Mouse (Mus musculus) stomach, embryonic 16.5 days (tissue): ENCODE measurements around the gene Abca9. TPM values are rescaled to one million over a fixed set of nuclear protein-coding genes. Genes with fewer than 3 reads are reported as not detected.

Experiments used
- ATAC-seq: fragments of 200-750 bp; cut with Nextera tagmentation; 2 replicates; pipeline ENCODE4 v1.8.0; 2017; ENCODE audit warnings: moderate number of reproducible peaks, moderate TSS enrichment; ENCODE audit not compliant: insufficient read depth, low FRiP score
- H3K27ac ChIP-seq: fragments of 300-500 bp; sonication (generic); 2 replicates; pipeline ENCODE4 v1.5.1; 2014; ENCODE audit warnings: low read length
- H3K27me3 ChIP-seq: fragments of 300-500 bp; sonication (generic); 2 replicates; pipeline ENCODE4 v1.6.1; 2014; ENCODE audit warnings: low read length, control low read depth, mixed read lengths; ENCODE audit not compliant: control insufficient read depth, insufficient read depth
- H3K36me3 ChIP-seq: fragments of 300-500 bp; sonication (generic); 2 replicates; pipeline ENCODE4 v1.6.1; 2014; ENCODE audit warnings: low read length; ENCODE audit not compliant: control insufficient read depth, insufficient read depth
- H3K4me1 ChIP-seq: fragments of 300-500 bp; sonication (generic); 2 replicates; pipeline ENCODE4 v1.6.1; 2014; ENCODE audit warnings: low read length, control low read depth, mixed read lengths; ENCODE audit not compliant: control insufficient read depth, insufficient read depth
- H3K4me2 ChIP-seq: fragments of 300-500 bp; sonication (generic); 2 replicates; pipeline ENCODE4 v1.6.1; 2014; ENCODE audit warnings: low read depth, low read length, mixed read lengths
- H3K4me3 ChIP-seq: fragments of 300-500 bp; sonication (generic); replicated peaks from 2 replicates; pipeline ENCODE4 v1.5.1; 2014; ENCODE audit warnings: mild to moderate bottlenecking, low read length
- H3K9ac ChIP-seq: fragments of 300-500 bp; sonication (generic); 2 replicates; pipeline ENCODE4 v1.6.1; 2014; ENCODE audit warnings: low read length
- H3K9me3 ChIP-seq: fragments of 300-500 bp; sonication (generic); replicated peaks from 2 replicates; pipeline ENCODE4 v1.6.1; 2016; ENCODE audit warnings: low read length, control low read depth; ENCODE audit not compliant: control insufficient read depth
- WGBS: fragments of 180-500 bp; shearing (Covaris S2); extraction: QIAGEN DNeasy Blood & Tissue Kit; methylation state at CpG from one replicate; pipeline ENCODE4 v1.1.7; 2014; 5-methylcytosine and 5-hydroxymethylcytosine counted together
- polyA plus RNA-seq: library from polyadenylated mRNA; unstranded; fragments of >200 nt; fragmentation: Nextera tagmentation; extraction: Ambion mirVana; gene quantifications from 2 replicates; pipeline ENCODE4 v1.2.1, GENCODE M21; 2015

Abca9 gene
- polyA plus RNA-seq, 1 experiment from 2014 or later: 3.2 TPM

GRCm38 (mm10) chr11:110157059-110157458 lies 10.9 kb downstream of the Abca9 start:
- Histone ChIP-seq H3K36me3 (no peaks in the 10 kb centered on the region), H3K27me3 (no peaks in the 10 kb centered on the region), H3K9me3 (no peaks in the 10 kb centered on the region), H3K27ac (no peak overlapping the region), H3K9ac (no peak overlapping the region), H3K4me1 (no peaks in the 10 kb centered on the region), H3K4me2 (no peak overlapping the region), H3K4me3 (no peak overlapping the region)
- 58% methylated on average over 6 of the region's 6 CpGs for WGBS
- no peak for ATAC-seq

- 92% methylated on average over 11 of the region's 11 CpGs for WGBS
- Histone ChIP-seq H3K27ac (no peak overlapping the region), H3K4me2 (no peak overlapping the region), H3K9me3 (no peaks in the 10 kb centered on the region), H3K4me1 (no peaks in the 10 kb centered on the region), H3K36me3 (no peaks in the 10 kb centered on the region), H3K27me3 (no peaks in the 10 kb centered on the region), H3K9ac (no peak overlapping the region), H3K4me3 (no peak overlapping the region)
- no peak for ATAC-seq
Observed at GRCm38 (mm10) chr11:110155985-110156384, 12.0 kb downstream of the Abca9 start.

- WGBS: 92% methylated on average over 5 of the region's 5 CpGs
- H3K4me2 ChIP-seq: no peak overlapping the region
- H3K36me3 ChIP-seq: no peaks in the 10 kb centered on the region
- H3K27me3 ChIP-seq: no peaks in the 10 kb centered on the region
- no peaks in the 10 kb centered on the region for H3K4me1 ChIP-seq
- H3K9me3 ChIP-seq: no peaks in the 10 kb centered on the region
- H3K4me3 ChIP-seq: no peak overlapping the region
- H3K9ac ChIP-seq: no peak overlapping the region
- ATAC-seq: no peak
- no peak overlapping the region for H3K27ac ChIP-seq
Observed at GRCm38 (mm10) chr11:110147640-110148039, 20.4 kb downstream of the Abca9 start.

- Histone ChIP-seq H3K4me3 (no peak overlapping the region), H3K27me3 (no peaks in the 10 kb centered on the region), H3K36me3 (no peaks in the 10 kb centered on the region), H3K4me1 (no peaks in the 10 kb centered on the region), H3K4me2 (no peak overlapping the region), H3K9ac (no peak overlapping the region), H3K9me3 (no peaks in the 10 kb centered on the region), H3K27ac (no peak overlapping the region)
- ATAC-seq: no peak
- 80% methylated on average over 11 of the region's 11 CpGs for WGBS
Observed at GRCm38 (mm10) chr11:110145421-110145820, 22.6 kb downstream of the Abca9 start.

GRCm38 (mm10) chr11:110130760-110131159 lies 37.2 kb downstream of the Abca9 start:
- H3K9me3 ChIP-seq: no peaks in the 10 kb centered on the region
- no peaks in the 10 kb centered on the region for H3K36me3 ChIP-seq
- no peak overlapping the region for H3K9ac ChIP-seq
- no peak overlapping the region for H3K4me3 ChIP-seq
- H3K27me3 ChIP-seq: no peaks in the 10 kb centered on the region
- no peaks in the 10 kb centered on the region for H3K4me1 ChIP-seq
- no peak overlapping the region for H3K4me2 ChIP-seq
- WGBS: 74% methylated on average over 5 of the region's 5 CpGs
- H3K27ac ChIP-seq: no peak overlapping the region
- no peak for ATAC-seq

GRCm38 (mm10) chr11:110111137-110111536 lies 56.9 kb downstream of the Abca9 start:
- no peak overlapping the region for H3K4me3 ChIP-seq
- no peak overlapping the region for H3K27ac ChIP-seq
- H3K36me3 ChIP-seq: no peaks in the 10 kb centered on the region
- no peak for ATAC-seq
- no peak overlapping the region for H3K9ac ChIP-seq
- no peaks in the 10 kb centered on the region for H3K4me1 ChIP-seq
- H3K4me2 ChIP-seq: no peak overlapping the region
- H3K9me3 ChIP-seq: no peaks in the 10 kb centered on the region
- H3K27me3 ChIP-seq: no peaks in the 10 kb centered on the region
- WGBS: 54% methylated on average over 4 of the region's 4 CpGs

GRCm38 (mm10) chr11:110101437-110101836 lies 66.6 kb downstream of the Abca9 start:
- H3K9me3 ChIP-seq: no peaks in the 10 kb centered on the region
- H3K27me3 ChIP-seq: no peaks in the 10 kb centered on the region
- no peak overlapping the region for H3K9ac ChIP-seq
- H3K27ac ChIP-seq: no peak overlapping the region
- H3K4me3 ChIP-seq: no peak overlapping the region
- no peaks in the 10 kb centered on the region for H3K36me3 ChIP-seq
- ATAC-seq: no peak
- WGBS: 59% methylated on average over 7 of the region's 7 CpGs
- H3K4me1 ChIP-seq: no peaks in the 10 kb centered on the region
- H3K4me2 ChIP-seq: no peak overlapping the region

GRCm38 (mm10) chr11:110098901-110099300 lies 69.1 kb downstream of the Abca9 start:
- Histone ChIP-seq H3K9me3 (no peaks in the 10 kb centered on the region), H3K27me3 (no peaks in the 10 kb centered on the region), H3K9ac (no peak overlapping the region), H3K27ac (no peak overlapping the region), H3K4me1 (peaks cover 3% of the 10 kb centered on the region; the same call in 1 of the 2 replicates), H3K4me3 (no peak overlapping the region), H3K36me3 (no peaks in the 10 kb centered on the region), H3K4me2 (no peak overlapping the region)
- ATAC-seq: no peak
- WGBS: 73% methylated on average over 4 of the region's 4 CpGs

- no peaks in the 10 kb centered on the region for H3K27me3 ChIP-seq
- no peak overlapping the region for H3K27ac ChIP-seq
- no peak overlapping the region for H3K4me3 ChIP-seq
- H3K9me3 ChIP-seq: no peaks in the 10 kb centered on the region
- no peak overlapping the region for H3K9ac ChIP-seq
- ATAC-seq: no peak
- no peaks in the 10 kb centered on the region for H3K36me3 ChIP-seq
- no peak overlapping the region for H3K4me2 ChIP-seq
- WGBS: 49% methylated on average over 6 of the region's 6 CpGs
- peaks cover 3% of the 10 kb centered on the region; the same call in 1 of the 2 replicates for H3K4me1 ChIP-seq
Observed at GRCm38 (mm10) chr11:110097465-110097864, 70.5 kb downstream of the Abca9 start.

- 58% methylated on average over 5 of the region's 5 CpGs for WGBS
- Histone ChIP-seq H3K4me2 (no peak within 1 kb of the TSS), H3K9me3 (no peaks in the 10 kb centered on the region), H3K27me3 (no peaks in the 10 kb centered on the region), H3K4me1 (peaks cover 3% of the 10 kb centered on the region; the same call in 1 of the 2 replicates), H3K4me3 (no peak within 1 kb of the TSS), H3K9ac (no peak within 1 kb of the TSS), H3K27ac (no peak within 1 kb of the TSS), H3K36me3 (no peaks in the 10 kb centered on the region)
- no peak for ATAC-seq
Observed at GRCm38 (mm10) chr11:110095858-110096257, 72.1 kb downstream of the Abca9 start, which contains the start of gene Abca8a. TSS of gene Abca8a (minus strand) at chr11:110095978.
